In the genomic region with DNA sequence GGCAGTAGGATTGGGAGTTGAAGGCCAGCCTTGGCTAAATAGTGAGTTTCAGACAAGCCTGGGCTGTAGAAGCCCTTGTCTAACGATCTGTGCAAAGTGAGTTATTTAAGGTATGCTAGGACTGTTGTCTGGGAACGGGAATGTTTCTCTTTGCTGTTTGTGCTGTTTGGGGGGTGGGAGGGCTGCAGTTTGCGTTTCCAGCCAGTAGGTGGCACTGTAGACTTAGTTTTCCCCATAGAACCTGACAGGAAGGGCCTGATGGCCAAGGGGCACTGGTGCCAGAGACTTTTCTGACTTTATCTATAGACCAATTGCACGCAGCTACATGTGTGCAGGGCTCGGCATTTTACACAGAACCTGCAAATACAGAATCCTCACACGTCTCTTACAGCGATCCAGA, we compare ENCODE assay signal across 8 mouse cellular contexts. TPM values are rescaled to one million over a fixed set of nuclear protein-coding genes. Genes with fewer than 3 reads are reported as not detected.
A peak's percentile ranks its signal among the peaks of the same experiment; 100 is the strongest.
DNase-seq lines count a peak whose midpoint lies in the region; ATAC-seq lines count a peak whose summit lies in the region.

No protein-coding gene starts in this region.

- H3K36me3 ChIP-seq in intestine, embryonic 15.5 days, result peaks cover 29% of the 10 kb centered on the region

- H3K9ac ChIP-seq in intestine, embryonic 15.5 days, result no peak overlapping the region

- no peaks in the 10 kb centered on the region for H3K4me1 ChIP-seq in intestine, embryonic 15.5 days (replicated peaks)

- peak; percentile 57 to 68 for DNase-seq in spleen, adult 18-20 months
- no peak for DNase-seq in spleen, adult 12 weeks (ENCODE audit: low spot score)
- peak; percentile 61 for DNase-seq in adrenal gland, postnatal 25 days
- DNase-seq in forelimb bud, embryonic 11.5 days (ENCODE audit: low read depth, low spot score), result peak; percentile 62
- peak; percentile 71 for DNase-seq in liver

- H3K4me3 ChIP-seq in intestine, embryonic 15.5 days (replicated peaks), result no peak overlapping the region

- H3K27me3 ChIP-seq in intestine, embryonic 15.5 days (replicated peaks), result no peaks in the 10 kb centered on the region

- no peak overlapping the region for H3K4me2 ChIP-seq in intestine, embryonic 15.5 days (replicated peaks)

- H3K27ac ChIP-seq in intestine, embryonic 15.5 days, result no peak overlapping the region

- H3K9me3 ChIP-seq in intestine, embryonic 15.5 days, result no peaks in the 10 kb centered on the region

- peak; percentile 59 for ATAC-seq in intestine, embryonic 15.5 days
- ATAC-seq in neutrophil, adult 5-6 weeks (ENCODE audit: extremely low read depth, insufficient number of reproducible peaks, low FRiP score, poor library complexity, severe bottlenecking), result peak; percentile 66
- no peak for ATAC-seq in activated CD4-positive, CD25-positive, alpha-beta regulatory T cell, adult 4 months

- 26% methylated on average over 7 of the region's 7 CpGs for WGBS in intestine, embryonic 15.5 days

RNA-seq across cellular contexts. Expression of a gene that starts 8.4 kb away (rescaled TPM):
- total RNA-seq in adrenal gland, postnatal 25 days (2021), result 15.8 and 16.1 TPM in 2 replicates
- polyA plus RNA-seq in intestine, embryonic 15.5 days (2015; fragmentation: Nextera tagmentation; extraction: Ambion mirVana), result 16.5 and 19.8 TPM in 2 replicates
- 12.1 and 22.1 TPM in 2 replicates for total RNA-seq in neutrophil, adult 5-6 weeks (2017)
- polyA plus RNA-seq in activated CD4-positive, CD25-positive, alpha-beta regulatory T cell, adult 4 months (2017; shearing (Covaris generic)), result 1 to 10 TPM; 7.8 to 7.9 TPM

RNA-seq across cellular contexts. Expression of a gene that starts 9.4 kb away (rescaled TPM):
- 1.3 and 1.7 TPM in 2 replicates for total RNA-seq in adrenal gland, postnatal 25 days (2021)
- polyA plus RNA-seq in intestine, embryonic 15.5 days (2015; fragmentation: Nextera tagmentation; extraction: Ambion mirVana), result 47.4 and 51.0 TPM in 2 replicates
- 48.1 and 58.3 TPM in 2 replicates for total RNA-seq in neutrophil, adult 5-6 weeks (2017)
- 10 to 100 TPM; 10.2 to 22.2 TPM for polyA plus RNA-seq in activated CD4-positive, CD25-positive, alpha-beta regulatory T cell, adult 4 months (2017; shearing (Covaris generic))

RNA-seq across cellular contexts. Expression of a gene that starts 18.0 kb away (rescaled TPM):
- total RNA-seq in adrenal gland, postnatal 25 days (2021), result 5.9 and 8.3 TPM in 2 replicates
- polyA plus RNA-seq in intestine, embryonic 15.5 days (2015; fragmentation: Nextera tagmentation; extraction: Ambion mirVana), result 6.7 and 7.1 TPM in 2 replicates
- 26.7 and 37.9 TPM in 2 replicates for total RNA-seq in neutrophil, adult 5-6 weeks (2017)
- polyA plus RNA-seq in activated CD4-positive, CD25-positive, alpha-beta regulatory T cell, adult 4 months (2017; shearing (Covaris generic)), result 1 to 10 TPM; 1.1 to 1.7 TPM

RNA-seq across cellular contexts. Expression of a gene that starts 39.4 kb away (rescaled TPM):
- 55.6 and 58.0 TPM in 2 replicates for total RNA-seq in adrenal gland, postnatal 25 days (2021)
- polyA plus RNA-seq in intestine, embryonic 15.5 days (2015; fragmentation: Nextera tagmentation; extraction: Ambion mirVana), result 7.5 and 8.1 TPM in 2 replicates
- total RNA-seq in neutrophil, adult 5-6 weeks (2017), result not detected in 2 replicates
- not detected for polyA plus RNA-seq in activated CD4-positive, CD25-positive, alpha-beta regulatory T cell, adult 4 months (2017; shearing (Covaris generic))

RNA-seq across cellular contexts. Expression of a gene that starts 46.8 kb away (rescaled TPM):
- 171 and 211 TPM in 2 replicates for total RNA-seq in adrenal gland, postnatal 25 days (2021)
- 280 and 288 TPM in 2 replicates for polyA plus RNA-seq in intestine, embryonic 15.5 days (2015; fragmentation: Nextera tagmentation; extraction: Ambion mirVana)
- 48.3 and 65.1 TPM in 2 replicates for total RNA-seq in neutrophil, adult 5-6 weeks (2017)
- polyA plus RNA-seq in activated CD4-positive, CD25-positive, alpha-beta regulatory T cell, adult 4 months (2017; shearing (Covaris generic)), result 10 to 100 TPM; 32.7 to 55.9 TPM

Comparison
In these comparisons a context has a peak if more than half of its experiments do, and no peak if none do; other contexts are left out.
1. RNA of a gene that starts 9.4 kb away (total RNA-seq): 48.1 to 58.3 TPM in neutrophil, adult 5-6 weeks; 1.3 to 1.7 TPM in adrenal gland, postnatal 25 days; every median in the first group is over 10 times any median in the second.